Mouse (Mus musculus) embryonic fibroblast, embryonic 13.5 days (primary cell): ENCODE results near the gene Tbata.

ENCODE experiments used
- CTCF ChIP-seq: IDR thresholded peaks from 2 replicates; pipeline ENCODE4 v1.5.1; 2011; ENCODE audit warnings: mild to moderate bottlenecking, control low read depth, low read length, moderate library complexity, borderline replicate concordance; ENCODE audit not compliant: insufficient read depth
- POLR2A ChIP-seq: IDR thresholded peaks from 2 replicates; pipeline ENCODE4 v1.6.1; 2011; ENCODE audit warnings: low read depth, mild to moderate bottlenecking, control low read depth, low read length, moderate library complexity

- TF ChIP-seq CTCF (no peak), POLR2A (no peak)
Observed at GRCm38 (mm10) chr10:61187001-61187400, 15.2 kb downstream of the Tbata start.
